23 mouse cellular contexts compared by ENCODE assay signal in the genomic region with DNA sequence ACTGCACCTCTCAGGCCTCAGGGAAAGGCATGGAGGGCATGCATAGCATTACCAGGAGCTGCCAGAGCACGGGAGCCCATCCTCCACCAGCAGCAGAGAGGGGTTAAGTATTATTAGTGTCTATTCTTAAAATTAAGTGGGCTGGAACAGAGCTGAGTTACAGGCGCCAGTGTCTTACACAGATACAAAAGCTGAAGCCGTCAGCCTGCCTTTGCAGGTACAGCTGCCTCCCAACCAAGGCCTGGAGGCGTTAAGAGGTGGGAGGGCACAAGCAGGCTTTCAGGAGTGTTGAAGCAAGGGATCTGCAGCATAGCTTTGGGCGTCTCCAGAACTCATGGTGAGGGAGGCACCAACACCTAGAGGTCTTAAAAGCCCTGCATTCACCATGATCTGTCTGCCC. TPM values are rescaled to one million over a fixed set of nuclear protein-coding genes. Genes with fewer than 3 reads are reported as not detected.
DNase-seq lines count a peak whose midpoint lies in the region; ATAC-seq and TF ChIP-seq lines count a peak whose summit lies in the region.
"Had no signal": no experiment of that assay in that cellular context is flagged by ENCODE, and none has a peak within 500 bp of the region (broad histone marks: within the 10 kb centered on the region; RNA-seq: fewer than 3 reads in every experiment).

No protein-coding gene starts in this region.

- TF ChIP-seq CTCF in brain, embryonic 14.5 days (IDR thresholded peaks at IDR 0.05; ENCODE audit: borderline replicate concordance, extremely low read depth, insufficient read depth, insufficient read length), result no peak

- H3K9ac ChIP-seq in embryonic facial prominence, embryonic 14.5 days (ENCODE audit: low read depth, low read length), result no peak overlapping the region
- H3K9ac ChIP-seq in hindbrain, embryonic 11.5 days (ENCODE audit: low read depth, low read length), result no peak overlapping the region
- H3K9ac ChIP-seq: hindbrain, embryonic 15.5 days; limb, embryonic 12.5 days; liver, embryonic 13.5 days; lung, embryonic 15.5 days; midbrain, embryonic 13.5 days; neural tube, embryonic 15.5 days had no signal

- H3K27ac ChIP-seq in embryonic facial prominence, embryonic 14.5 days (replicated peaks; ENCODE audit: low read depth, low read length), result no peak overlapping the region
- no peak overlapping the region for H3K27ac ChIP-seq in hindbrain, embryonic 11.5 days (ENCODE audit: low read depth, low read length)
- H3K27ac ChIP-seq: heart, embryonic 10.5 days; hindbrain, embryonic 15.5 days; limb, embryonic 12.5 days; liver, embryonic 13.5 days; lung, embryonic 15.5 days; midbrain, embryonic 13.5 days; neural tube, embryonic 15.5 days had no signal

- H3K4me1 ChIP-seq in embryonic facial prominence, embryonic 14.5 days (ENCODE audit: control insufficient read depth, insufficient read depth, low read length), result no peaks in the 10 kb centered on the region
- H3K4me1 ChIP-seq in hindbrain, embryonic 11.5 days (replicated peaks; ENCODE audit: control insufficient read depth, insufficient read depth, low read length), result no peaks in the 10 kb centered on the region
- H3K4me1 ChIP-seq: heart, embryonic 10.5 days; hindbrain, embryonic 15.5 days; liver, embryonic 13.5 days; lung, embryonic 15.5 days; neural tube, embryonic 15.5 days had no signal

- H3K4me2 ChIP-seq in embryonic facial prominence, embryonic 14.5 days (ENCODE audit: low read depth, low read length), result no peak overlapping the region
- no peak overlapping the region for H3K4me2 ChIP-seq in hindbrain, embryonic 11.5 days (replicated peaks; ENCODE audit: low read depth, low read length)
- H3K4me2 ChIP-seq: hindbrain, embryonic 15.5 days; limb, embryonic 12.5 days; liver, embryonic 13.5 days; lung, embryonic 15.5 days; midbrain, embryonic 13.5 days; neural tube, embryonic 15.5 days had no signal

- ATAC-seq in embryonic facial prominence, embryonic 14.5 days (ENCODE audit: low read depth), result peak; percentile 78
- ATAC-seq in hindbrain, embryonic 11.5 days (ENCODE audit: low FRiP score), result no peak
- ATAC-seq: intestine, embryonic 16.5 days; midbrain, embryonic 13.5 days had no signal

- no peak overlapping the region for H3K4me3 ChIP-seq in embryonic facial prominence, embryonic 14.5 days (ENCODE audit: low read depth, low read length)
- H3K4me3 ChIP-seq in hindbrain, embryonic 11.5 days (ENCODE audit: low read depth, low read length), result no peak overlapping the region
- H3K4me3 ChIP-seq: heart, embryonic 10.5 days; hindbrain, embryonic 15.5 days; limb, embryonic 12.5 days; liver, embryonic 13.5 days; lung, embryonic 15.5 days; midbrain, embryonic 13.5 days; myocyte; neural tube, embryonic 15.5 days had no signal

- no peaks in the 10 kb centered on the region for H3K9me3 ChIP-seq in embryonic facial prominence, embryonic 14.5 days (ENCODE audit: control insufficient read depth, low read length)
- no peaks in the 10 kb centered on the region for H3K9me3 ChIP-seq in hindbrain, embryonic 11.5 days (ENCODE audit: control insufficient read depth, low read length)
- H3K9me3 ChIP-seq: heart, embryonic 10.5 days; hindbrain, embryonic 15.5 days; limb, embryonic 12.5 days; liver, embryonic 13.5 days; lung, embryonic 15.5 days; midbrain, embryonic 13.5 days; neural tube, embryonic 15.5 days had no signal

- 70% methylated on average over 5 of the region's 5 CpGs for WGBS in embryonic facial prominence, embryonic 14.5 days
- WGBS in hindbrain, embryonic 11.5 days, result 44% methylated on average over 5 of the region's 5 CpGs

- peak; percentile 62 for DNase-seq in left cerebral cortex, adult 11 months (ENCODE audit: low spot score)
- DNase-seq in left cerebral cortex, postnatal 10 days (ENCODE audit: extremely low spot score in 1 of 2, low spot score in 2 of 2), result no peak
- peak; percentile 17 for DNase-seq in brain, embryonic 14.5 days (ENCODE audit: low read depth)
- DNase-seq in embryonic facial prominence, embryonic 14.5 days (ENCODE audit: low spot score), result peak; percentile 42
- peak; percentile 55 to 67 for DNase-seq in right cerebral cortex, postnatal 10 days (ENCODE audit: low spot score in 2 of 2)
- no peak for DNase-seq in hindbrain, embryonic 11.5 days (ENCODE audit: low spot score)
- no peak for DNase-seq in embryo, embryonic 11 days
- DNase-seq: adrenal gland, postnatal 36 days; cerebellum, postnatal 10 days; gastrocnemius, postnatal 36 days; heart, postnatal 10 days; kidney, postnatal 10 days; liver, embryonic 13.5 days; retina, postnatal 1 day; thymus, adult 2 months had no signal

- intact Hi-C loops in left cerebral cortex, postnatal 10 days (cut with DNase I), result no loop called here

- peaks cover 45% of the 10 kb centered on the region for H3K36me3 ChIP-seq in embryonic facial prominence, embryonic 14.5 days (ENCODE audit: control insufficient read depth, insufficient read depth, low read length)
- H3K36me3 ChIP-seq in hindbrain, embryonic 11.5 days (ENCODE audit: control insufficient read depth, insufficient read depth, low read length), result no peaks in the 10 kb centered on the region

- H3K27me3 ChIP-seq in embryonic facial prominence, embryonic 14.5 days (replicated peaks; ENCODE audit: control insufficient read depth, insufficient read depth, low read length), result no peaks in the 10 kb centered on the region
- H3K27me3 ChIP-seq in hindbrain, embryonic 11.5 days (ENCODE audit: control insufficient read depth, insufficient read depth, low read length), result no peaks in the 10 kb centered on the region
- H3K27me3 ChIP-seq: hindbrain, embryonic 15.5 days; limb, embryonic 12.5 days; liver, embryonic 13.5 days; lung, embryonic 15.5 days; midbrain, embryonic 13.5 days; neural tube, embryonic 15.5 days had no signal

- TF ChIP-seq POLR2A in brain, embryonic 14.5 days (IDR thresholded peaks at IDR 0.05; ENCODE audit: borderline replicate concordance, extremely low read depth, insufficient read depth, insufficient read length, poor library complexity, severe bottlenecking), result no peak

RNA-seq across cellular contexts. Expression of a gene that starts 30.3 kb away (rescaled TPM):
- 10 to 100 TPM; 25.2 to 25.7 TPM for total RNA-seq in left cerebral cortex, postnatal 10 days (2021)
- polyA plus RNA-seq in brain, embryonic 14.5 days (2012; rRNA removed), result 28.0 and 31.7 TPM in 2 replicates
- polyA plus RNA-seq in embryonic facial prominence, embryonic 14.5 days (2014; fragmentation: Nextera tagmentation; extraction: Ambion mirVana), result 21.6 and 23.9 TPM in 2 replicates
- 10.9 and 17.6 TPM in 2 replicates for polyA plus RNA-seq in hindbrain, embryonic 11.5 days (2014; fragmentation: Nextera tagmentation; extraction: Ambion mirVana)

RNA-seq across cellular contexts. Expression of a gene that starts 55.9 kb away (rescaled TPM):
- not detected for total RNA-seq in left cerebral cortex, postnatal 10 days (2021)
- 1.2 and 3.3 TPM in 2 replicates for polyA plus RNA-seq in brain, embryonic 14.5 days (2012; rRNA removed)
- polyA plus RNA-seq in embryonic facial prominence, embryonic 14.5 days (2014; fragmentation: Nextera tagmentation; extraction: Ambion mirVana), result 1.6 and 3.6 TPM in 2 replicates
- 1.1 and 2.2 TPM in 2 replicates for polyA plus RNA-seq in hindbrain, embryonic 11.5 days (2014; fragmentation: Nextera tagmentation; extraction: Ambion mirVana)
- total RNA-seq: gastrocnemius, postnatal 36 days had no signal

RNA-seq across cellular contexts. Expression of a gene that starts 56.0 kb away (rescaled TPM):
- 10 to 100 TPM; 60.8 to 63.8 TPM for total RNA-seq in left cerebral cortex, postnatal 10 days (2021)
- 97.3 and 103 TPM in 2 replicates for polyA plus RNA-seq in brain, embryonic 14.5 days (2012; rRNA removed)
- 63.7 and 70.7 TPM in 2 replicates for polyA plus RNA-seq in embryonic facial prominence, embryonic 14.5 days (2014; fragmentation: Nextera tagmentation; extraction: Ambion mirVana)
- polyA plus RNA-seq in hindbrain, embryonic 11.5 days (2014; fragmentation: Nextera tagmentation; extraction: Ambion mirVana), result 56.9 and 57.9 TPM in 2 replicates

RNA-seq across cellular contexts. Expression of a gene that starts 56.6 kb away (rescaled TPM):
- 100 to 1,000 TPM; 469 to 480 TPM for total RNA-seq in left cerebral cortex, postnatal 10 days (2021)
- 160 and 166 TPM in 2 replicates for polyA plus RNA-seq in brain, embryonic 14.5 days (2012; rRNA removed)
- polyA plus RNA-seq in embryonic facial prominence, embryonic 14.5 days (2014; fragmentation: Nextera tagmentation; extraction: Ambion mirVana), result 180 and 182 TPM in 2 replicates
- polyA plus RNA-seq in hindbrain, embryonic 11.5 days (2014; fragmentation: Nextera tagmentation; extraction: Ambion mirVana), result 199 and 208 TPM in 2 replicates

Comparison
In these comparisons a context has a peak if more than half of its experiments do, and no peak if none do; other contexts are left out.
1. DNase-seq: peak in left cerebral cortex, adult 11 months (single experiment), brain, embryonic 14.5 days (single experiment), embryonic facial prominence, embryonic 14.5 days (single experiment) and right cerebral cortex, postnatal 10 days (2 of 2); none in left cerebral cortex, postnatal 10 days (0 of 2), hindbrain, embryonic 11.5 days (single experiment) and embryo, embryonic 11 days (single experiment).